Mouse (Mus musculus) limb, embryonic 15.5 days (tissue): ENCODE measurements around the gene Sept8. TPM values are rescaled to one million over a fixed set of nuclear protein-coding genes. Genes with fewer than 3 reads are reported as not detected.

Source experiments
- ATAC-seq: fragments of 200-750 bp; cut with Nextera tagmentation; 2 replicates; pipeline ENCODE4 v1.8.0; 2017; ENCODE audit warnings: low read depth, moderate TSS enrichment; ENCODE audit not compliant: insufficient number of reproducible peaks, low FRiP score, low TSS enrichment
- H3K27ac ChIP-seq: fragments of 300-500 bp; sonication (generic); 2 replicates; pipeline ENCODE4 v1.5.1; 2015; ENCODE audit warnings: moderate library complexity, mild to moderate bottlenecking, inconsistent platforms
- H3K27me3 ChIP-seq: fragments of 300-500 bp; sonication (generic); 2 replicates; pipeline ENCODE4 v1.6.1; 2015; ENCODE audit warnings: inconsistent platforms
- H3K36me3 ChIP-seq: fragments of 300-500 bp; sonication (generic); 2 replicates; pipeline ENCODE4 v1.6.1; 2015; ENCODE audit warnings: inconsistent platforms
- H3K4me1 ChIP-seq: fragments of 300-500 bp; sonication (generic); 2 replicates; pipeline ENCODE4 v1.6.1; 2015; ENCODE audit warnings: inconsistent platforms
- H3K4me2 ChIP-seq: fragments of 300-500 bp; sonication (generic); 2 replicates; pipeline ENCODE4 v1.6.1; 2015; ENCODE audit warnings: mild to moderate bottlenecking, inconsistent platforms
- H3K4me3 ChIP-seq: fragments of 300-500 bp; sonication (generic); 2 replicates; pipeline ENCODE4 v1.5.1; 2015; ENCODE audit warnings: mild to moderate bottlenecking, inconsistent platforms
- H3K9ac ChIP-seq: fragments of 300-500 bp; sonication (generic); 2 replicates; pipeline ENCODE4 v1.6.1; 2015; ENCODE audit warnings: inconsistent platforms
- H3K9me3 ChIP-seq: fragments of 300-500 bp; sonication (generic); 2 replicates; pipeline ENCODE4 v1.6.1; 2016; ENCODE audit warnings: inconsistent platforms
- WGBS: fragments of 180-500 bp; shearing (Covaris S2); methylation state at CpG from one replicate; pipeline ENCODE4 v1.1.7; 2015; 5-methylcytosine and 5-hydroxymethylcytosine counted together
- polyA plus RNA-seq: library from polyadenylated mRNA; unstranded; fragments of >200 nt; fragmentation: Nextera tagmentation; extraction: Ambion mirVana; gene quantifications from 2 replicates; pipeline ENCODE4 v1.2.1, GENCODE M21; 2015

Sept8 gene
- polyA plus RNA-seq, 1 experiment from 2014 or later = 54.9 TPM

DNA sequence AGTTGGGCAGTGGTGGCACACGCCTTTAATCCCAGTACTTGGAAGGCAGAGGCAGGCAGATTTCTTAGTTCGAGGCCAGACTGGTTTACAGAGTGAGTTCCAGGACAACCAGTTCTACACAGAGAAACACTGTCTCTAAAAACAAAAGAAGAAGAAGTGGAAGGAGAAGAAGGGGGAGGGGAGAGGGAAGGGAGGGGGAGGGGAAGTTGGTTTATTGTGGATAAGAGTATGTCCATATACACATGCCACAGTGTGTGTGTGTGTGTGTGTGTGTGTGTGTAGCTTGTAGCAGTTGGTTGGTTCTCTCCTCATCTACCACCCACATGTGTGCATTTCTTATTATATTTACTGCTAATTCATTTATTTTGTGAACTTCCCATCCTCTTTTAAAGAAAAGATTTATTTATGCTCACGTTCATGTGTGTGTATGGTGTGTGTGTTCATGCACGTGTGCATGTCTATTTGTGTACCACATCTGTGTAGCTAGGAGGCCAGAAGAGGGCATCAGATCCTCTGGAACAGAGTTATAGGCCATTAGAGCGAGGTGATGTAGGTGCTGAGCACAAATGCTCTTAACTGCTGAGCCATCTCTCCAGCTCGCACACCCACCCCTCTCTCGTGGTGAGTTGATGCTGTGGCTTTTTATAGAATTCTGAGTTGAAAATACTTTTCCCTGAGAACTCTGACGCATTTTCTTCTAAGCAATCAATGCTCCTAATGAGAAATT is 16.9 kb upstream of the Sept8 start:
- Histone ChIP-seq H3K27me3 (no peaks in the 10 kb centered on the region), H3K9me3 (no peaks in the 10 kb centered on the region), H3K4me2 (no peak overlapping the region), H3K27ac (no peak overlapping the region), H3K4me3 (no peak overlapping the region), H3K4me1 (peaks cover 11% of the 10 kb centered on the region), H3K36me3 (no peaks in the 10 kb centered on the region), H3K9ac (no peak overlapping the region)
- ATAC-seq = no peak
- WGBS = 75% methylated on average over 8 of the region's 8 CpGs

GRCm38 (mm10) chr11:53503738-53504137 is 15.3 kb upstream of the Sept8 start:
- no peaks in the 10 kb centered on the region for H3K27me3 ChIP-seq
- peaks cover 11% of the 10 kb centered on the region for H3K4me1 ChIP-seq
- ATAC-seq = no peak
- H3K4me2 ChIP-seq = no peak overlapping the region
- WGBS = 85% methylated on average over 5 of the region's 5 CpGs
- no peaks in the 10 kb centered on the region for H3K9me3 ChIP-seq
- no peaks in the 10 kb centered on the region for H3K36me3 ChIP-seq
- H3K27ac ChIP-seq = no peak overlapping the region
- H3K4me3 ChIP-seq = no peak overlapping the region
- H3K9ac ChIP-seq = no peak overlapping the region

DNA sequence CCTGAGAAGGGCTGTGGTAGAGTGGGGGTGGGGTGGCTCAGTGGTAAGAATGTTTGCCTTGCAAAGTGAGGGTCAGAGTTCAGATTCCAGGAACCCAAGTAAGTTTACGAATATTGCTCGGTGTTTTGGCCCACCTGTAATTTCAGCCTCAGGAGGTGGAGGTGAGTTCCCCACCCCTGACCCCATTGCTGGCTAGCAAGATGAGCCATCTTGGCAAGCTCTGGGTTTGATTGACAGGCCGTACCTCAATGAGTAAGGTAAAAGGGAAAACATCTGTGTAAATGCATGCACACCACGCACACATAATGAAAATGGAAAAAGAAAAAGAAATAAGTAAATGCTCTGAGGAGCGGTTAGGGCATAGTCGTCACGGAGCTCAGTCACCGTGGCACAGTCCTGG is 14.7 kb upstream of the Sept8 start:
- no peak overlapping the region for H3K4me2 ChIP-seq
- peaks cover 11% of the 10 kb centered on the region for H3K4me1 ChIP-seq
- 82% methylated on average over 8 of the region's 8 CpGs for WGBS
- H3K9ac ChIP-seq = no peak overlapping the region
- ATAC-seq = no peak
- no peaks in the 10 kb centered on the region for H3K9me3 ChIP-seq
- H3K27ac ChIP-seq = no peak overlapping the region
- no peaks in the 10 kb centered on the region for H3K36me3 ChIP-seq
- no peaks in the 10 kb centered on the region for H3K27me3 ChIP-seq
- H3K4me3 ChIP-seq = no peak overlapping the region

GRCm38 (mm10) chr11:53505026-53505663 is 13.9 kb upstream of the Sept8 start:
- H3K36me3 ChIP-seq = no peaks in the 10 kb centered on the region
- no peak for ATAC-seq
- H3K4me2 ChIP-seq = no peak overlapping the region
- no peak overlapping the region for H3K27ac ChIP-seq
- WGBS = 40% methylated on average over 5 of the region's 5 CpGs
- H3K4me3 ChIP-seq = no peak overlapping the region
- peaks cover 11% of the 10 kb centered on the region for H3K4me1 ChIP-seq
- no peak overlapping the region for H3K9ac ChIP-seq
- H3K27me3 ChIP-seq = no peaks in the 10 kb centered on the region
- H3K9me3 ChIP-seq = no peaks in the 10 kb centered on the region

DNA sequence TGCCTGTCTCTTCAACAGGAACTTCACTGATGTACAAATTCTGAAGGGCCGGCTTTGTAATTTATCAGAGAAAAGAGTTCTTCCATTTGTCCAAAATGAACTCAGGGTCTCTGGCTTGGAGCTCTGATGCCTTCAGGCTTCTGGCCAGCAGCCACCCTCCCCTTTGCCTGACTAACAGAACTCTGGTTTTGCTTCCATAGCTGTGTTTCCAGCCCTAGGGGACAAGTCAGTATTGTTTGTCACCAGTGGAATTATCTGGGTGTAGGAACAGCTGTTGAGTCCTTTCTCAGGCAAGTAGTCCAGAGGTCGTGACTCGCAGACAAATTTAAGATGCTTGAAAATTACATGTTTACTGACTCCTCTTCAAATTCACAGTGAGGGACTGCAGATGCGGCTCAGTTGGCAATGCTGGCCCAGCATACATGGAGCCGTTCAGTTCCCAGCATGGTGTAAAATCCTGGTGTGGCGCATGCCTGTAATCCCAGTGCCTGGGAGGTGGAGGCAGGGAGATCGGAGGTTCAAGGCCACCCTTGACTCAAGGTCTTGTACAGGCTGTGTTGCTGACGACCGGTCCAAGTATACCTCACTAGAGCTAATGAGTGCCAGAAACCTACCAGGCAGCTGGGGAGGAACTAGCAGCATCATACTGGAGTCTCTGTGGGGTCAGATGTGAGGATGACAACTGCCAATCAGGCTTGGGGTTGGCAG is 11.8 kb upstream of the Sept8 start:
- no peak overlapping the region for H3K27ac ChIP-seq
- H3K9ac ChIP-seq = no peak overlapping the region
- 79% methylated on average over 9 of the region's 9 CpGs for WGBS
- H3K4me3 ChIP-seq = no peak overlapping the region
- no peaks in the 10 kb centered on the region for H3K27me3 ChIP-seq
- no peak for ATAC-seq
- H3K4me2 ChIP-seq = no peak overlapping the region
- no peaks in the 10 kb centered on the region for H3K9me3 ChIP-seq
- H3K36me3 ChIP-seq = no peaks in the 10 kb centered on the region
- H3K4me1 ChIP-seq = peaks cover 5% of the 10 kb centered on the region

GRCm38 (mm10) chr11:53508152-53508551 is 10.9 kb upstream of the Sept8 start:
- Histone ChIP-seq H3K9me3 (no peaks in the 10 kb centered on the region), H3K4me2 (no peak overlapping the region), H3K4me3 (no peak overlapping the region), H3K27me3 (no peaks in the 10 kb centered on the region), H3K9ac (no peak overlapping the region), H3K4me1 (peaks cover 5% of the 10 kb centered on the region), H3K27ac (no peak overlapping the region), H3K36me3 (no peaks in the 10 kb centered on the region)
- WGBS = 61% methylated on average over 7 of the region's 7 CpGs
- no peak for ATAC-seq

GRCm38 (mm10) chr11:53508591-53508990 is 10.5 kb upstream of the Sept8 start:
- H3K4me2 ChIP-seq = no peak overlapping the region
- H3K27ac ChIP-seq = no peak overlapping the region
- no peaks in the 10 kb centered on the region for H3K27me3 ChIP-seq
- no peak overlapping the region for H3K4me3 ChIP-seq
- H3K4me1 ChIP-seq = peaks cover 5% of the 10 kb centered on the region
- no peak overlapping the region for H3K9ac ChIP-seq
- no peaks in the 10 kb centered on the region for H3K36me3 ChIP-seq
- H3K9me3 ChIP-seq = no peaks in the 10 kb centered on the region
- WGBS = 45% methylated on average over 3 of the region's 3 CpGs
- no peak for ATAC-seq

DNA sequence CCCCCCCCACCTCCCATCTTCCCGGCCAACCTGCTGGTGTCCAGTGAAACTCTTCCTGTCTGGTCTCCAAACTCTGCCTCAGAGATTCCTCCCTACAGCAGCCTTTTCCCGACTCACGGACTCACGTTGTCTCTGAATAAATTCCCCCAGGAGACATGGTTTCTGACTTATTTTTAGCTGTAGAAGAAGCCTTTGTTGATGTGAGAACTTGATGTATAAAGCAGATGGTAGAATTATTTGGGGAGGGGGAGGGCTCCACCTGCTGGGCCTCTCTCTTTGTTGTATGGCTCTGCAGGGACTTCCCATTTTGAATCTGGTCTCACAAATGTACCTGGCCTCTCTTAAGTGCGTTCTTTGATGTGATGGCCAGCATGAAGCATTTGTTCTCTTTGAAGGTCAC is 8.7 kb upstream of the Sept8 start:
- no peak for ATAC-seq
- 41% methylated on average over 5 of the region's 5 CpGs for WGBS
- H3K4me1 ChIP-seq = peaks cover under 1% of the 10 kb centered on the region; the same call in 1 of the 2 replicates

GRCm38 (mm10) chr11:53516775-53517627 is 2.1 kb upstream of the Sept8 start:
- no peak for ATAC-seq
- no peak overlapping the region for H3K4me2 ChIP-seq
- WGBS = 36% methylated on average over 8 of the region's 8 CpGs
- no peak overlapping the region for H3K4me3 ChIP-seq
- no peaks in the 10 kb centered on the region for H3K27me3 ChIP-seq
- H3K9me3 ChIP-seq = no peaks in the 10 kb centered on the region
- no peaks in the 10 kb centered on the region for H3K36me3 ChIP-seq
- no peak overlapping the region for H3K9ac ChIP-seq
- peak overlapping the region; percentile 40 for H3K27ac ChIP-seq
- H3K4me1 ChIP-seq = peaks cover 29% of the 10 kb centered on the region

More for the DNA sequence above, 8.7 kb upstream of the Sept8 start:
- no peaks in the 10 kb centered on the region for H3K9me3 ChIP-seq
- no peak overlapping the region for H3K4me3 ChIP-seq
- H3K4me2 ChIP-seq = no peak overlapping the region
- no peaks in the 10 kb centered on the region for H3K36me3 ChIP-seq
- H3K27ac ChIP-seq = no peak overlapping the region
- H3K9ac ChIP-seq = no peak overlapping the region
- no peaks in the 10 kb centered on the region for H3K27me3 ChIP-seq

GRCm38 (mm10) chr11:53518759-53519158 is 298 bp upstream of the Sept8 start:
- ATAC-seq = no peak
- no peaks in the 10 kb centered on the region for H3K36me3 ChIP-seq
- peaks cover 45% of the 10 kb centered on the region for H3K4me1 ChIP-seq
- H3K4me3 ChIP-seq = peak overlapping the region; percentile 84
- 40% methylated on average over 5 of the region's 5 CpGs for WGBS
- peak overlapping the region; percentile 80; the same call in 1 of the 2 replicates for H3K9ac ChIP-seq
- H3K9me3 ChIP-seq = no peaks in the 10 kb centered on the region
- H3K4me2 ChIP-seq = peak overlapping the region; percentile 62
- H3K27ac ChIP-seq = peak overlapping the region; percentile 94
- H3K27me3 ChIP-seq = no peaks in the 10 kb centered on the region

- no peaks in the 10 kb centered on the region for H3K9me3 ChIP-seq
- H3K4me3 ChIP-seq = peak overlapping the region; percentile 84
- peak overlapping the region; percentile 94 for H3K27ac ChIP-seq
- no peaks in the 10 kb centered on the region for H3K36me3 ChIP-seq
- ATAC-seq = peak; percentile 75
- peak overlapping the region; percentile 62 for H3K4me2 ChIP-seq
- peak overlapping the region; percentile 80 for H3K9ac ChIP-seq
- peaks cover 61% of the 10 kb centered on the region for H3K4me1 ChIP-seq
- under 1% methylated on average over 24 of the region's 24 CpGs for WGBS
- H3K27me3 ChIP-seq = no peaks in the 10 kb centered on the region
These were observed 1.3 kb downstream of the Sept8 start for GRCm38 (mm10) chr11:53520122-53520978.
